Mouse (Mus musculus) E14TG2a.4 (cell line): ENCODE data around the gene Stpg4.

Experiments
- CTCF ChIP-seq: conservative IDR thresholded peaks from 2 replicates; pipeline ENCODE4 v1.5.1; 2014; ENCODE audit warnings: low read length
- NANOG ChIP-seq: IDR thresholded peaks from 2 replicates; pipeline ENCODE4 v1.6.1; 2014; ENCODE audit warnings: borderline replicate concordance, low read length, mixed read lengths
- POU5F1 ChIP-seq: IDR thresholded peaks from 2 replicates; pipeline ENCODE4 v1.6.1; 2014; ENCODE audit warnings: low read length, borderline replicate concordance

DNA sequence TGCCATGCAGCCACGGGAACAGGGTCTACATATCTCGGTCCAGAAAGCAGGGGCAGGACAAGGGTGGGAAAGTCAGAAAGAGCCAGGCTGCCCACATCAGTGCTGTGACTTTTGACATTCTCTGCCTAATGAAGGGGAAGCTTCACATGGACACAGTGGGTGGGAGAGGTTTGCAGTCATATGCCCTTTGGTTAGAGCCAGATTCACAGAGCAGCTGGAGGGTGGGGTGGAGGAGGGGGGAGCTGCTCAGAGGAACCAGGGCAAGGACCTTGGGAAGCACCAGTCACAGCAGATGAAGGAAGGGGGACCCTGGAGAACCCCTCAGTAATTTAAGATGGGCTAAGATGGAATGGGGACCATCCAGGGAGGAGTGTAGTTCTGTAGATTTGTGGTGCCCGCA lies 41.7 kb downstream of the Stpg4 start:
- no peak for TF ChIP-seq CTCF
- TF ChIP-seq NANOG, result no peak
- no peak for TF ChIP-seq POU5F1
